Mouse (Mus musculus): Measurements from ENCODE around the gene Usp33. TPM values are rescaled to one million over a fixed set of nuclear protein-coding genes. Genes with fewer than 3 reads are reported as not detected.

The Usp33 gene
- total and polyA plus RNA-seq, 3 experiments = 38.3 to 54.7 (median 48.9) TPM

GRCm38 (mm10) chr3:152304093-152304815, 42.0 kb upstream of the Usp33 start:
- Histone ChIP-seq H3K4me2 (ENCODE audit: insufficient read depth, low read depth, poor library complexity, severe bottlenecking) (no peak overlapping the region), H3K9ac (ENCODE audit: insufficient read depth, low read depth) (no peak overlapping the region), H3K4me3 (replicated peaks in 1 of 3; ENCODE audit: low read depth in 2 of 3, low read length in 2 of 3, poor library complexity in 1 of 3) (no peak overlapping the region), H3K4me1 (ENCODE audit: control insufficient read depth in 1 of 2, insufficient read depth in 2 of 2) (peaks cover 2 to 21% of the 10 kb centered on the region in 2 experiments; a peak in 1 of 4 replicates), H3K27ac (ENCODE audit: insufficient read depth, low read depth) (no peak overlapping the region), H3K36me3 (replicated peaks in 1 of 2; ENCODE audit: control insufficient read depth in 1 of 2, insufficient read depth in 1 of 2, low read length in 1 of 2) (peaks cover 48 to 89% of the 10 kb centered on the region in 2 experiments), H3K79me2 (replicated peaks; ENCODE audit: control insufficient read depth, extremely low read depth, insufficient read depth, poor library complexity, severe bottlenecking) (no peaks in the 10 kb centered on the region), H3K27me3 (replicated peaks) (no peaks in the 10 kb centered on the region), H3K9me3 (replicated peaks; ENCODE audit: low read length) (no peaks in the 10 kb centered on the region)
- in situ Hi-C loops (cut with MboI; ENCODE audit: low pct_ligation_motif_present, low pct_unique_long_range_greater_than_20kb, low sequenced_read_pairs) = no loop called here
- TF ChIP-seq ZKSCAN1 (IDR thresholded peaks at IDR 0.05; ENCODE audit: borderline replicate concordance, low read depth, low read length) (no peak), ZNF384 (IDR thresholded peaks at IDR 0.05; ENCODE audit: low read depth, low read length) (peak; percentile 69)
- no peak for DNase-seq (ENCODE audit: extremely low read depth)
- dilution Hi-C loops (cut with MboI; ENCODE audit: extremely low pct_ligation_motif_present, extremely low pct_unique_long_range_greater_than_20kb, low sequenced_read_pairs) = no loop called here

- in situ Hi-C loops (cut with MboI; ENCODE audit: low pct_ligation_motif_present, low pct_unique_long_range_greater_than_20kb, low sequenced_read_pairs) (no loop called here), dilution Hi-C loops (cut with MboI; ENCODE audit: extremely low pct_ligation_motif_present, extremely low pct_unique_long_range_greater_than_20kb, low sequenced_read_pairs) (no loop called here)
- H3K4me2 ChIP-seq (ENCODE audit: insufficient read depth, low read depth, poor library complexity, severe bottlenecking) = no peak overlapping the region
- no peak for DNase-seq (ENCODE audit: extremely low read depth)
- H3K27me3 ChIP-seq (replicated peaks) = no peaks in the 10 kb centered on the region
- H3K27ac ChIP-seq (ENCODE audit: insufficient read depth, low read depth) = no peak overlapping the region
- H3K9me3 ChIP-seq (replicated peaks; ENCODE audit: low read length) = no peaks in the 10 kb centered on the region
- no peak overlapping the region for H3K4me3 ChIP-seq (replicated peaks in 1 of 3; ENCODE audit: low read depth in 2 of 3, low read length in 2 of 3, poor library complexity in 1 of 3)
- no peak for TF ChIP-seq MXI1 (IDR thresholded peaks at IDR 0.05; ENCODE audit: low read depth, low read length)
- TF ChIP-seq POLR2A (IDR thresholded peaks at IDR 0.05; ENCODE audit: low read depth, low read length) = no peak
- no peak for TF ChIP-seq JUN (IDR thresholded peaks at IDR 0.05; ENCODE audit: insufficient read depth, low read depth, low read length)
- no peak for TF ChIP-seq RAD21 (IDR thresholded peaks at IDR 0.05; ENCODE audit: low read depth, low read length)
- TF ChIP-seq ETS1 (conservative IDR thresholded peaks at IDR 0.05; ENCODE audit: low read depth, low read length) = no peak
- TF ChIP-seq PAX5 (IDR thresholded peaks at IDR 0.05; ENCODE audit: low read length) = no peak
- no peak for TF ChIP-seq MAZ (IDR thresholded peaks at IDR 0.05; ENCODE audit: low read depth, low read length)
- TF ChIP-seq RCOR1 (conservative IDR thresholded peaks at IDR 0.05; ENCODE audit: low read depth, low read length) = no peak
- TF ChIP-seq ELF1 (IDR thresholded peaks at IDR 0.05; ENCODE audit: low read depth, low read length) = no peak
- TF ChIP-seq MEF2A (IDR thresholded peaks at IDR 0.05; ENCODE audit: borderline replicate concordance, low read depth, low read length) = no peak
- TF ChIP-seq CHD2 (IDR thresholded peaks at IDR 0.05; ENCODE audit: low read length) = no peak
- TF ChIP-seq UBTF (IDR thresholded peaks at IDR 0.05; ENCODE audit: low read depth, low read length) = no peak
- TF ChIP-seq USF2 (conservative IDR thresholded peaks at IDR 0.05; ENCODE audit: low read depth, low read length) = no peak
- TF ChIP-seq ZMIZ1 (IDR thresholded peaks at IDR 0.05; ENCODE audit: low read depth, low read length) = no peak
- no peak for TF ChIP-seq ZC3H11A (IDR thresholded peaks at IDR 0.05; ENCODE audit: low read depth, low read length)
- no peak for TF ChIP-seq E2F4 (IDR thresholded peaks at IDR 0.05; ENCODE audit: insufficient replicate concordance, low read depth, low read length)
- TF ChIP-seq ZNF384 (IDR thresholded peaks at IDR 0.05; ENCODE audit: low read depth, low read length) = no peak
- no peak for TF ChIP-seq HCFC1 (IDR thresholded peaks at IDR 0.05; ENCODE audit: low read depth, low read length)
- no peak for TF ChIP-seq SIN3A (IDR thresholded peaks at IDR 0.05; ENCODE audit: low read length)
- peaks cover 2 to 21% of the 10 kb centered on the region in 2 experiments; a peak in 1 of 4 replicates for H3K4me1 ChIP-seq (ENCODE audit: control insufficient read depth in 1 of 2, insufficient read depth in 2 of 2)
- H3K79me2 ChIP-seq (replicated peaks; ENCODE audit: control insufficient read depth, extremely low read depth, insufficient read depth, poor library complexity, severe bottlenecking) = no peaks in the 10 kb centered on the region
- no peak overlapping the region for H3K9ac ChIP-seq (ENCODE audit: insufficient read depth, low read depth)
- H3K36me3 ChIP-seq (replicated peaks in 1 of 2; ENCODE audit: control insufficient read depth in 1 of 2, insufficient read depth in 1 of 2, low read length in 1 of 2) = peaks cover 49 to 90% of the 10 kb centered on the region in 2 experiments
These were observed 41.2 kb upstream of the Usp33 start for GRCm38 (mm10) chr3:152305080-152305479.

Data from CH12.LX (cell line).